Mouse (Mus musculus): ENCODE results near the gene Sucnr1.

GRCm38 (mm10) chr3:60094386-60095156 is 12.9 kb downstream of the Sucnr1 start:
- TF ChIP-seq CTCF (IDR thresholded peaks at IDR 0.05; ENCODE audit: low read depth, low read length) (no peak), TAL1 (conservative IDR thresholded peaks at IDR 0.05; ENCODE audit: low read depth, low read length) (no peak), GATA1 (IDR thresholded peaks at IDR 0.05; ENCODE audit: borderline replicate concordance, low read length) (no peak)
